Mouse (Mus musculus) thymus, adult 2 months (tissue): ENCODE measurements around the gene Map3k4.

Experiments used
- CTCF ChIP-seq: fragments of 200-500 bp; IDR thresholded peaks from 2 replicates; pipeline ENCODE4 v1.5.1; 2012; ENCODE audit warnings: mild to moderate bottlenecking, control low read depth, low read length, moderate library complexity, borderline replicate concordance; ENCODE audit not compliant: control insufficient read depth, poor library complexity, insufficient read depth; ENCODE audit errors: extremely low read depth
- POLR2A ChIP-seq: fragments of 200-500 bp; IDR thresholded peaks from 2 replicates; pipeline ENCODE4 v1.6.1; 2012; ENCODE audit warnings: mild to moderate bottlenecking, low read length, control low read depth, moderate library complexity; ENCODE audit not compliant: control insufficient read depth, poor library complexity, insufficient read depth; ENCODE audit errors: extremely low read depth

- no peak for TF ChIP-seq CTCF
- no peak for TF ChIP-seq POLR2A
Measured at GRCm38 (mm10) chr17:12316251-12316650, 2.3 kb downstream of the Map3k4 start.
